16 mouse cellular contexts compared by ENCODE assay signal in genomic region chr14:122068801-122069695, GRCm38 (mm10). TPM values are rescaled to one million over a fixed set of nuclear protein-coding genes. Genes with fewer than 3 reads are reported as not detected.
DNase-seq lines count a peak whose midpoint lies in the region; ATAC-seq and TF ChIP-seq lines count a peak whose summit lies in the region.
"Had no signal": no experiment of that assay in that cellular context is flagged by ENCODE, and none has a peak within 500 bp of the region (broad histone marks: within the 10 kb centered on the region; RNA-seq: fewer than 3 reads in every experiment).

No protein-coding gene starts in this region.

- no peak overlapping the region for H3K4me2 ChIP-seq in kidney, embryonic 14.5 days (replicated peaks; ENCODE audit: low read depth, low read length)

- no peak for DNase-seq in kidney, postnatal 25 days
- DNase-seq in MEL (ENCODE audit: low read depth, low spot score) = peak; percentile 44
- peak; percentile 48 for DNase-seq in heart, adult 8-10 months (ENCODE audit: low spot score)
- DNase-seq in kidney, postnatal 10 days = peak; percentile 39
- no peak for DNase-seq in right cerebral cortex, postnatal 4 days
- no peak for DNase-seq in ovary, adult 18-20 months (ENCODE audit: low spot score)
- no peak for DNase-seq in B cell, adult 2 months
- DNase-seq: adrenal gland, postnatal 14 days; cerebellum, adult 8-10 months; gastrocnemius, postnatal 10 days; midbrain, embryonic 14.5 days; thymus, adult 2 months had no signal

- H3K9ac ChIP-seq in kidney, embryonic 14.5 days (ENCODE audit: low read depth, low read length) = no peak overlapping the region
- H3K9ac ChIP-seq in MEL (ENCODE audit: control insufficient read depth, low read depth, low read length, poor library complexity, severe bottlenecking) = no peak overlapping the region

- peak; percentile 49 to 57; a peak in 3 of 4 replicates for TF ChIP-seq EP300 in MEL (IDR thresholded peaks at IDR 0.05; ENCODE audit: low read depth in 1 of 2, low read length in 2 of 2)

- H3K27ac ChIP-seq in kidney, embryonic 14.5 days (ENCODE audit: low read depth, low read length) = peak overlapping the region; percentile 4; the same call in 1 of the 2 replicates
- H3K27ac ChIP-seq in MEL (ENCODE audit: control insufficient read depth, low read depth, low read length) = no peak overlapping the region

- no peaks in the 10 kb centered on the region for H3K36me3 ChIP-seq in kidney, embryonic 14.5 days (ENCODE audit: control insufficient read depth, insufficient read depth, low read length)
- peaks cover 0 to 6% of the 10 kb centered on the region in 2 experiments; a peak in 2 of 4 replicates for H3K36me3 ChIP-seq in MEL (ENCODE audit: control insufficient read depth in 1 of 2, insufficient read depth in 2 of 2, low read length in 2 of 2)

- no peak for TF ChIP-seq RAD21 in MEL (IDR thresholded peaks at IDR 0.05; ENCODE audit: low read depth, low read length)

- no peak overlapping the region for H3K4me3 ChIP-seq in kidney, embryonic 14.5 days (ENCODE audit: low read length)
- H3K4me3 ChIP-seq in MEL (ENCODE audit: control insufficient read depth in 1 of 2, insufficient read depth in 1 of 2, low read depth in 2 of 2, low read length in 2 of 2) = no peak overlapping the region

- ATAC-seq in kidney, embryonic 14.5 days (ENCODE audit: low FRiP score, low TSS enrichment) = no peak
- ATAC-seq: hindbrain, embryonic 16.5 days had no signal

- no peaks in the 10 kb centered on the region for H3K9me3 ChIP-seq in kidney, embryonic 14.5 days (ENCODE audit: control insufficient read depth, low read length)
- no peaks in the 10 kb centered on the region for H3K9me3 ChIP-seq in MEL (replicated peaks; ENCODE audit: insufficient read depth, low read length)

- 61% methylated on average over 11 of the region's 11 CpGs for WGBS in kidney, embryonic 14.5 days

- no peaks in the 10 kb centered on the region for H3K79me2 ChIP-seq in MEL (ENCODE audit: control insufficient read depth, insufficient read depth, low read length, poor library complexity)

- TF ChIP-seq CTCF in MEL (IDR thresholded peaks at IDR 0.05 in 2 of 3, conservative IDR thresholded peaks at IDR 0.05 in 1 of 3; ENCODE audit: control insufficient read depth in 1 of 3, insufficient read depth in 1 of 3, low read depth in 2 of 3, low read length in 3 of 3, poor library complexity in 1 of 3, severe bottlenecking in 1 of 3) = no peak

- H3K4me1 ChIP-seq in kidney, embryonic 14.5 days (ENCODE audit: control insufficient read depth, insufficient read depth, low read length) = no peaks in the 10 kb centered on the region
- peaks cover 9 to 21% of the 10 kb centered on the region in 2 experiments for H3K4me1 ChIP-seq in MEL (ENCODE audit: control insufficient read depth in 1 of 2, insufficient read depth in 2 of 2, low read length in 2 of 2)

- TF ChIP-seq POLR2A in MEL (IDR thresholded peaks at IDR 0.05; ENCODE audit: control insufficient read depth in 1 of 2, insufficient read depth in 1 of 2, low read depth in 1 of 2, low read length in 2 of 2, poor library complexity in 1 of 2) = no peak

- no peaks in the 10 kb centered on the region for H3K27me3 ChIP-seq in kidney, embryonic 14.5 days (ENCODE audit: control insufficient read depth, insufficient read depth, low read length)
- H3K27me3 ChIP-seq in MEL (ENCODE audit: control insufficient read depth in 1 of 2, insufficient read depth in 2 of 2, low read length in 2 of 2) = no peaks in the 10 kb centered on the region

TF ChIP-seq in MEL, 35 proteins besides CTCF, POLR2A, EP300 and RAD21:
- TF ChIP-seq E2F4 (IDR thresholded peaks at IDR 0.05; ENCODE audit: borderline replicate concordance, low read depth, low read length) (no peak), NRF1 (IDR thresholded peaks at IDR 0.05; ENCODE audit: insufficient read depth, low read depth, low read length, poor library complexity, severe bottlenecking) (no peak), ZNF384 (IDR thresholded peaks at IDR 0.05; ENCODE audit: low read depth, low read length) (no peak), GABPA (IDR thresholded peaks at IDR 0.05; ENCODE audit: low read depth, low read length) (no peak), TAL1 (IDR thresholded peaks at IDR 0.05; ENCODE audit: low read length) (no peak), MYC (IDR thresholded peaks at IDR 0.05; ENCODE audit: low read depth, low read length) (no peak), CHD2 (IDR thresholded peaks at IDR 0.05; ENCODE audit: low read length) (no peak), ETS1 (IDR thresholded peaks at IDR 0.05; ENCODE audit: low read depth, low read length) (peak; percentile 80), MAZ (IDR thresholded peaks at IDR 0.05; ENCODE audit: low read depth, low read length) (no peak), JUND (IDR thresholded peaks at IDR 0.05; ENCODE audit: low read depth, low read length) (no peak), NELFE (IDR thresholded peaks at IDR 0.05; ENCODE audit: low read depth, low read length) (no peak), HCFC1 (IDR thresholded peaks at IDR 0.05; ENCODE audit: low read depth, low read length) (no peak), RCOR1 (IDR thresholded peaks at IDR 0.05; ENCODE audit: low read depth, low read length) (0 out of 2 replicates have a peak, but pooled peaks have one; percentile 42), SIN3A (IDR thresholded peaks at IDR 0.05; ENCODE audit: low read length) (peak; percentile 68), SMC3 (IDR thresholded peaks at IDR 0.05; ENCODE audit: low read depth, low read length) (no peak), CHD1 (IDR thresholded peaks at IDR 0.05; ENCODE audit: low read depth, low read length) (no peak), MAFK (IDR thresholded peaks at IDR 0.05; ENCODE audit: borderline replicate concordance, low read depth, low read length) (no peak), ELF1 (IDR thresholded peaks at IDR 0.05; ENCODE audit: low read depth, low read length) (no peak), UBTF (IDR thresholded peaks at IDR 0.05; ENCODE audit: borderline replicate concordance, insufficient read depth, low read depth, low read length) (no peak), TBP (IDR thresholded peaks at IDR 0.05; ENCODE audit: low read depth, low read length) (no peak), USF1 (IDR thresholded peaks at IDR 0.05; ENCODE audit: low read depth, low read length) (peak; percentile 15; the same call in 1 of the 2 replicates), KAT2A (conservative IDR thresholded peaks at IDR 0.05; ENCODE audit: low read depth, low read length) (no peak), BHLHE40 (IDR thresholded peaks at IDR 0.05; ENCODE audit: borderline replicate concordance, low read depth, low read length) (peak; percentile 87), GATA1 (IDR thresholded peaks at IDR 0.05; ENCODE audit: low read depth, low read length) (peak; percentile 59; the same call in 1 of the 2 replicates), TCF12 (IDR thresholded peaks at IDR 0.05; ENCODE audit: low read depth, low read length) (peak; percentile 50), ZKSCAN1 (IDR thresholded peaks at IDR 0.05; ENCODE audit: low read depth, low read length) (no peak), MXI1 (IDR thresholded peaks at IDR 0.05; ENCODE audit: low read depth, low read length) (0 out of 2 replicates have a peak, but pooled peaks have one; percentile 27)

RNA-seq across cellular contexts. Expression of gene Timm8a2, which starts 34.6 kb away (rescaled TPM):
- polyA plus RNA-seq in kidney, embryonic 14.5 days (2014; fragmentation: Nextera tagmentation; extraction: Ambion mirVana) = not detected in 2 replicates
- not detected in 2 replicates for total RNA-seq in MEL (2012; rRNA removed)
- under 1 TPM in 1 of 2 experiments, not detected in 1; 0.18 TPM for polyA plus RNA-seq in MEL (2012; ENCODE audit: insufficient read depth in 1 of 2, insufficient read length in 2 of 2, low read depth in 1 of 2, low replicate concordance in 2 of 2, missing spikeins in 1 of 2)
- total RNA-seq in heart, adult 8-10 months (2022) = not detected
- total RNA-seq: adrenal gland, postnatal 14 days; gastrocnemius, postnatal 10 days; layer of hippocampus, postnatal 10 days had no signal
- polyA plus RNA-seq: forebrain, embryonic 11.5 days; hindbrain, embryonic 16.5 days; midbrain, embryonic 14.5 days had no signal

RNA-seq across cellular contexts. Expression of gene Tm9sf2, which starts 37.8 kb away (rescaled TPM):
- polyA plus RNA-seq in kidney, embryonic 14.5 days (2014; fragmentation: Nextera tagmentation; extraction: Ambion mirVana) = 99.0 and 173 TPM in 2 replicates
- total RNA-seq in MEL (2012; rRNA removed) = 55.8 and 59.6 TPM in 2 replicates
- 10 to 100 TPM in 1 of 2 experiments, not detected in 1; 62.7 TPM for polyA plus RNA-seq in MEL (2012; ENCODE audit: insufficient read depth in 1 of 2, insufficient read length in 2 of 2, low read depth in 1 of 2, low replicate concordance in 2 of 2, missing spikeins in 1 of 2)
- total RNA-seq in heart, adult 8-10 months (2022) = 100 to 1,000 TPM; 120 to 144 (median 136) TPM

Comparison
In these comparisons a context has a peak if more than half of its experiments do, and no peak if none do; other contexts are left out.
1. DNase-seq: peak in MEL (single experiment), heart, adult 8-10 months (single experiment) and kidney, postnatal 10 days (single experiment); none in kidney, postnatal 25 days (0 of 2), right cerebral cortex, postnatal 4 days (single experiment), ovary, adult 18-20 months (single experiment) and B cell, adult 2 months (0 of 2).